Mouse (Mus musculus) kidney, postnatal 25 days (tissue): ENCODE data around the gene AF067063.
A peak's percentile ranks its signal among the peaks of the same experiment; 100 is the strongest.
"Not testable (repeated sequence)": the region's sequence is repeated elsewhere in the genome, so short reads cannot be mapped to it uniquely, and the experiment has no call there.

Experiments used
- DNase-seq, 2 experiments: peaks; one replicate each; pipeline ENCODE4 v3.0.0; 2021; ENCODE audit warnings: mixed read lengths in 2 of 2

Gene AF067063

GRCm38 (mm10) chr13:119830116-119830515, at the start of gene AF067063:
Gene AF067063 (minus strand): TSS chr13:119830216.
- DNase-seq, result not testable (repeated sequence)

GRCm38 (mm10) chr13:119864395-119864999, 34.5 kb upstream of the AF067063 start:
- not testable (repeated sequence) for DNase-seq

GRCm38 (mm10) chr13:119862399-119862798, 32.4 kb upstream of the AF067063 start:
- DNase-seq, result not testable (repeated sequence)

- DNase-seq, result not testable (repeated sequence)
Measured at GRCm38 (mm10) chr13:119839982-119840381, 10.0 kb upstream of the AF067063 start.

- peak in 1 of 2 experiments; percentile 9 for DNase-seq
Measured at GRCm38 (mm10) chr13:119837719-119838337, 7.8 kb upstream of the AF067063 start.

- peak in 1 of 2 experiments; percentile 14 for DNase-seq
Measured at GRCm38 (mm10) chr13:119836324-119836811, 6.4 kb upstream of the AF067063 start.

- DNase-seq, result peak; percentile 42
Measured at GRCm38 (mm10) chr13:119835320-119836056, 5.5 kb upstream of the AF067063 start, which contains the start of gene D13Ertd608e. Gene D13Ertd608e (plus strand): TSS chr13:119836006.

GRCm38 (mm10) chr13:119817579-119818206, 12.3 kb downstream of the AF067063 start:
- no peak for DNase-seq

- no peak for DNase-seq
Measured at GRCm38 (mm10) chr13:119816798-119817197, 13.2 kb downstream of the AF067063 start.

GRCm38 (mm10) chr13:119810031-119810430, 20.0 kb downstream of the AF067063 start:
- no peak for DNase-seq

- no peak for DNase-seq
Measured at GRCm38 (mm10) chr13:119808937-119809336, 21.1 kb downstream of the AF067063 start.

GRCm38 (mm10) chr13:119797656-119798055, 32.4 kb downstream of the AF067063 start:
- no peak for DNase-seq

GRCm38 (mm10) chr13:119792791-119793404, 37.1 kb downstream of the AF067063 start:
- no peak for DNase-seq

GRCm38 (mm10) chr13:119791580-119792135, 38.4 kb downstream of the AF067063 start:
- DNase-seq, result peak; percentile 10 to 50

GRCm38 (mm10) chr13:119790761-119791579, 39.0 kb downstream of the AF067063 start, which contains the start of gene Zfp131:
Gene Zfp131 (minus strand): TSS chr13:119790889.
- peak; percentile 96 to 98 for DNase-seq

- DNase-seq, result peak; percentile 52 to 70
Measured at GRCm38 (mm10) chr13:119789851-119790717, 39.9 kb downstream of the AF067063 start.

- DNase-seq, result no peak
Measured at GRCm38 (mm10) chr13:119783581-119783980, 46.4 kb downstream of the AF067063 start.
